Mouse (Mus musculus) embryonic facial prominence, embryonic 12.5 days (tissue): ENCODE measurements around the gene Habp2. TPM values are rescaled to one million over a fixed set of nuclear protein-coding genes. Genes with fewer than 3 reads are reported as not detected.
"Not testable (repeated sequence)": the region's sequence is repeated elsewhere in the genome, so short reads cannot be mapped to it uniquely, and the experiment has no call there.

Source experiments
- ATAC-seq: fragments of 200-750 bp; cut with Nextera tagmentation; 2 replicates; pipeline ENCODE4 v1.8.0; 2017; ENCODE audit not compliant: insufficient number of reproducible peaks, insufficient read depth, low FRiP score, low TSS enrichment
- H3K27ac ChIP-seq: fragments of 300-500 bp; sonication (generic); 2 replicates; pipeline ENCODE4 v1.5.1; 2016; ENCODE audit warnings: mild to moderate bottlenecking
- H3K27me3 ChIP-seq: fragments of 300-500 bp; sonication (generic); 2 replicates; pipeline ENCODE4 v1.6.1; 2016; ENCODE audit warnings: mild to moderate bottlenecking, moderate library complexity
- H3K36me3 ChIP-seq: fragments of 300-500 bp; sonication (generic); 2 replicates; pipeline ENCODE4 v1.6.1; 2016; ENCODE audit warnings: mild to moderate bottlenecking
- H3K4me1 ChIP-seq: fragments of 300-500 bp; sonication (generic); 2 replicates; pipeline ENCODE4 v1.6.1; 2016
- H3K4me2 ChIP-seq: fragments of 300-500 bp; sonication (generic); replicated peaks from 2 replicates; pipeline ENCODE4 v1.6.1; 2016; ENCODE audit warnings: mild to moderate bottlenecking, moderate library complexity
- H3K4me3 ChIP-seq: fragments of 300-500 bp; sonication (generic); 2 replicates; pipeline ENCODE4 v1.5.1; 2016; ENCODE audit warnings: mild to moderate bottlenecking
- H3K9ac ChIP-seq: fragments of 300-500 bp; sonication (generic); 2 replicates; pipeline ENCODE4 v1.6.1; 2016; ENCODE audit warnings: mild to moderate bottlenecking, moderate library complexity
- H3K9me3 ChIP-seq: fragments of 300-500 bp; sonication (generic); 2 replicates; pipeline ENCODE4 v1.6.1; 2016; ENCODE audit warnings: mild to moderate bottlenecking, moderate library complexity
- WGBS: fragments of 180-500 bp; shearing (Covaris S2); methylation state at CpG from one replicate; pipeline ENCODE4 v1.1.7; 2016; 5-methylcytosine and 5-hydroxymethylcytosine counted together
- polyA plus RNA-seq: library from polyadenylated mRNA; unstranded; fragments of >200 nt; fragmentation: Nextera tagmentation; extraction: Ambion mirVana; gene quantifications from 2 replicates; pipeline ENCODE4 v1.2.1, GENCODE M21; 2016

Gene Habp2
- polyA plus RNA-seq, 1 experiment from 2014 or later: not detected

GRCm38 (mm10) chr19:56336826-56337225 lies 49.9 kb downstream of the Habp2 start:
- Histone ChIP-seq H3K27ac (no peak overlapping the region), H3K9ac (no peak overlapping the region), H3K9me3 (no peaks in the 10 kb centered on the region), H3K27me3 (peaks cover 5% of the 10 kb centered on the region; the same call in 1 of the 2 replicates), H3K36me3 (no peaks in the 10 kb centered on the region), H3K4me2 (no peak overlapping the region), H3K4me3 (no peak overlapping the region), H3K4me1 (no peaks in the 10 kb centered on the region)
- ATAC-seq: no peak
- 72% methylated on average over 12 of the region's 12 CpGs for WGBS

DNA sequence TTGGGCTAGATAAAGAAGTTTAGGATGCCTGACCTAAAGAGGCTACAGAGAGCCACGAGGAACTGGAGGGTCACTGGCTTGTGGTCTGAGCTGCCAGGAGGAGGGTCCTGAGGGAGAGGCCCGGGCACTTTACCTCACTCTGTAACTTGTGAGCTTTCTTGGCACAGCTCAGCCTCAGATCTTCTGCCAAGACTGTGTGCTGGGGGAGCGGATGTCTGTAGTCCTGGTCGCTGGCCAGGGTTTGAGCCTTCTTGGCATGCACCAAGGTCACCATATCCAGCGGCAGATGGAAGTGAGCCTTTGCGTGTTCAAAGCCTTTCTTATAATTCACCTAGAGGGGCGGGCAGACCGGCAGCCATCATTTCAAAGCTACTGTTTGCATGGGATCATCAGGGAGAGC lies 55.1 kb downstream of the Habp2 start:
- Histone ChIP-seq H3K4me1 (0 out of 2 replicates have a peak, but pooled peaks cover 3% of the 10 kb centered on the region), H3K4me2 (no peak overlapping the region), H3K27ac (no peak overlapping the region), H3K4me3 (no peak overlapping the region), H3K9me3 (no peaks in the 10 kb centered on the region), H3K27me3 (peaks cover 2% of the 10 kb centered on the region; the same call in 1 of the 2 replicates), H3K36me3 (no peaks in the 10 kb centered on the region), H3K9ac (no peak overlapping the region)
- ATAC-seq: no peak
- 85% methylated on average over 8 of the region's 8 CpGs for WGBS

DNA sequence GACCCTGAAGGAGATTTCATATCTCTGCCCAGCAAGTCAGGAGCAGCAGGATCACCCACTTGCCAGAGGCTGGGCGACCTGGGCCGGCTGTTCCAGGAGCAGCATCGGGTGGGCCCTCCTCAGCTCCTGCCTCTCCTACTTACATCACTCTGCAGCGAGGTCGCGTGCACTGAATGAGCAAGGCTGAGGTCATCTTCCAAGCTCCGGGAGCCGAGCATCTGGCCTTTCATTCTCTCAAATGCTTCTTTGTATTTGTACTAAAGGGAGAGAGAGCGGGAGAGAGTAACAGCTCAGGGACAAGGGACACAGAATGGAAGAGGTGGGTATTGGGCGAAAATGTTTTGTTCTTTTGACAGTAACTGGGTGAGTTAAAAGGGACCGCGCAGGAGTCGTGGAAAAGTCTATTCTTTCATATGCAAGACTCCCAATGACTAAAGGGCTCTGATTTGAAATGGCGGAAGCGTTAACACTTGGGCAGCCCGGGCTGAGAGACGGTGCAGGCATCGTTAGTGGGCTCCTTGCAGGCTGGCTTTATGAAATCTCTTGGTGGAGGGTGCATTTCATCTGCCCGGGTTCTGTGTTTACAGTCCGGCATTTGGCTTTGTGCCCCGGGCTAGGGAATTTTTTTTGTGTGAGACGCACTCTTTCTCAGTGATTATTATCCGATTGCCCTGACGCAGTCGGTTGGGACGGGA lies 57.1 kb downstream of the Habp2 start:
- H3K27me3 ChIP-seq: no peaks in the 10 kb centered on the region; the same call in 1 of the 2 replicates
- no peaks in the 10 kb centered on the region for H3K36me3 ChIP-seq
- no peak overlapping the region for H3K4me3 ChIP-seq
- ATAC-seq: no peak
- 54% methylated on average over 26 of the region's 26 CpGs for WGBS
- H3K9ac ChIP-seq: no peak overlapping the region
- H3K9me3 ChIP-seq: no peaks in the 10 kb centered on the region
- no peak overlapping the region for H3K4me2 ChIP-seq
- no peak overlapping the region for H3K27ac ChIP-seq
- 0 out of 2 replicates have a peak, but pooled peaks cover 3% of the 10 kb centered on the region for H3K4me1 ChIP-seq

DNA sequence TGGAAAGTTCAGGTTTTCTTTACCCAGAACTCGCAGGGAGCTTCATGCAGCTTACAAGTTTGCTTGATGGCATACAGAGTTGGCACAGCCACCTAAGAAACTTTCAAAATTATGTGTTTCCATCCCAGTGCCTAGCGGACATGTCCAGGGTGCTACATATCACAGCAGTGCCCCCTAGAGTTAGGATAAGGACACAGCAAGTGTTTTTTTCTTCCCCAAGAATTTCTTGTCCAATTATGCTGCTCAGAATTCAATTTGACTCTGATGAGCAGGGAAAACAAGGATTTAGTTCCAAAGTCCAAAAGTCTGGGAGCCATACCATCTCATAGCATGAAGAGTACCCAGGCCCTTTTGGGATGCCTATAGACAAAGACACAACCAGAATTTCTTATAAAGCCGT lies 59.1 kb downstream of the Habp2 start:
- no peak for ATAC-seq
- Histone ChIP-seq H3K36me3 (no peaks in the 10 kb centered on the region), H3K4me2 (no peak overlapping the region), H3K27me3 (no peaks in the 10 kb centered on the region), H3K4me3 (no peak overlapping the region), H3K4me1 (0 out of 2 replicates have a peak, but pooled peaks cover 3% of the 10 kb centered on the region), H3K9ac (no peak overlapping the region), H3K9me3 (no peaks in the 10 kb centered on the region), H3K27ac (no peak overlapping the region)
- 72% methylated on average over 3 of the region's 3 CpGs for WGBS

DNA sequence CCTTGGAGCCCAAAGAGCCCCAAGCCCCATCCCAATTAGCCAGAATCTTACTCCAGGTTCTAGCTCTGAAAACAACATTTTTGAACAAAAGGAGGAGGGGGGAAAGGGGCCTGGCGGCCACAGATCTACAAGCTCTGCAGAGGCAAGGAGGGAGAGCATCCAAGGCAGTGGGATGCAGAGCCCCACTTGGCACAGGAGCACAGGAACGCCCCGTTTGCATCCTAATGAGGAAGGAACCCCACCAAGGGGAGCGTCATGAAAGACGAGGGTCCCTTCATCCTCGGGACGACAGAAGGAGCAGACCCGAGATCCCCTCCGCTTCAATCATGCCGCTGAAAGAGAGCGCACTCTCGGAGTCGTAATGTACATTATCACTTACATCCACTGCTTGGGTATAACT lies 59.8 kb downstream of the Habp2 start:
- no peaks in the 10 kb centered on the region for H3K36me3 ChIP-seq
- WGBS: 50% methylated on average over 13 of the region's 13 CpGs
- H3K4me1 ChIP-seq: 0 out of 2 replicates have a peak, but pooled peaks cover 3% of the 10 kb centered on the region
- no peak overlapping the region for H3K27ac ChIP-seq
- H3K9ac ChIP-seq: no peak overlapping the region
- H3K4me2 ChIP-seq: no peak overlapping the region
- H3K27me3 ChIP-seq: no peaks in the 10 kb centered on the region
- ATAC-seq: no peak
- H3K4me3 ChIP-seq: no peak overlapping the region
- H3K9me3 ChIP-seq: no peaks in the 10 kb centered on the region

GRCm38 (mm10) chr19:56349295-56349694 lies 62.4 kb downstream of the Habp2 start:
- no peak overlapping the region for H3K4me2 ChIP-seq
- 0 out of 2 replicates have a peak, but pooled peaks cover under 1% of the 10 kb centered on the region for H3K4me1 ChIP-seq
- H3K9ac ChIP-seq: no peak overlapping the region
- no peak overlapping the region for H3K4me3 ChIP-seq
- H3K9me3 ChIP-seq: no peaks in the 10 kb centered on the region
- 28% methylated on average over 6 of the region's 6 CpGs for WGBS
- no peak overlapping the region for H3K27ac ChIP-seq
- no peaks in the 10 kb centered on the region for H3K27me3 ChIP-seq
- ATAC-seq: no peak
- H3K36me3 ChIP-seq: no peaks in the 10 kb centered on the region

DNA sequence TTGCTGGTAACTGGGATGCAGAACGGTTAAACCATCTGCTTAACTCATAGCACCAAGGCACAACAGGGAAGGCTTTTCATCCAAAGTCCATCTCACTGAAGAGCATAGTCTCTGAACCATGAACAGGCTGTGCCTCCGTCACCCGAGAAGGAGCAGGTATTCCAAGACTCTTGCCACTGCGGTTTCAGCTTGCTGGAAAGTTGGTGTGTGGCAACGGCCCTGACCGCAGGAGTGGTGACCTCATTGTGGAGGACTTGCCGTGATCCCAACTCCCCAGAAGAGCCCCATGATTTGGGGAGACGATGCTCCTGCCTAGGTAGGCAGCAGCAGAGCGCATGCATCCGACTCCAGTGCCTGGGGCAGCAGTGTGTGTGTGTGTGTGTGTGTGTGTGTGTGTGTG lies 66.8 kb downstream of the Habp2 start:
- H3K27ac ChIP-seq: no peak overlapping the region
- H3K9ac ChIP-seq: no peak overlapping the region
- no peaks in the 10 kb centered on the region for H3K9me3 ChIP-seq
- no peak overlapping the region for H3K4me3 ChIP-seq
- WGBS: 80% methylated on average over 10 of the region's 10 CpGs
- no peak overlapping the region for H3K4me2 ChIP-seq
- no peaks in the 10 kb centered on the region for H3K36me3 ChIP-seq
- no peak for ATAC-seq
- H3K27me3 ChIP-seq: no peaks in the 10 kb centered on the region
- H3K4me1 ChIP-seq: no peaks in the 10 kb centered on the region

DNA sequence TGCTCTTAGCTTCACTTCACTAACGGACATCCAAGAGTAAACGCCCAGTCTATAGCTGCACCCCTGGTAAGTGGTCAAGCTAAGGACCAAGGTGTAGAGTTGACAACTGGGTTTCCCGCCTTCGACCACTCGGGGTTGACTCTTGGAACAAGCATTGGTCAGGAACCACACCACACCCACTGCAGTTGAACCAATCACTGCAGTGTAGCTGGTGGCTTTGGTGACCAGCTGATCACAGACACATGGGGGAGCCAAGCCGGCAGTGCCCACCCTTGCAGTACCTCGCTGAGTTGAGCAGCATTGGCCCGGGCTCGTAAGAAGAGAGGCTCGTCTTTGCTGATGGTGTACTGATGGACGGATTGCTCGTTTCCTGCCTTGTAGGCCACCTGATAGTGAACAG lies 68.3 kb downstream of the Habp2 start:
- Histone ChIP-seq H3K27ac (no peak overlapping the region), H3K36me3 (no peaks in the 10 kb centered on the region), H3K4me3 (no peak overlapping the region), H3K4me1 (no peaks in the 10 kb centered on the region), H3K27me3 (no peaks in the 10 kb centered on the region), H3K9ac (no peak overlapping the region), H3K4me2 (no peak overlapping the region), H3K9me3 (no peaks in the 10 kb centered on the region)
- no peak for ATAC-seq
- 78% methylated on average over 12 of the region's 12 CpGs for WGBS

GRCm38 (mm10) chr19:56356480-56357373 lies 69.8 kb downstream of the Habp2 start:
- Histone ChIP-seq H3K36me3 (no peaks in the 10 kb centered on the region), H3K9me3 (no peaks in the 10 kb centered on the region), H3K4me3 (no peak overlapping the region), H3K4me1 (no peaks in the 10 kb centered on the region), H3K9ac (no peak overlapping the region), H3K27me3 (no peaks in the 10 kb centered on the region), H3K27ac (no peak overlapping the region), H3K4me2 (peak overlapping the region; percentile 19; the same call in 1 of the 2 replicates)
- WGBS: 36% methylated on average over 17 of the region's 17 CpGs
- ATAC-seq: no peak

GRCm38 (mm10) chr19:56357374-56357708 lies 70.4 kb downstream of the Habp2 start:
- not testable (repeated sequence) for H3K4me2 ChIP-seq, H3K4me1 ChIP-seq, ATAC-seq, H3K36me3 ChIP-seq, H3K4me3 ChIP-seq, H3K9ac ChIP-seq, H3K27ac ChIP-seq, H3K27me3 ChIP-seq, H3K9me3 ChIP-seq
- 79% methylated on average over 2 of the region's 2 CpGs for WGBS

DNA sequence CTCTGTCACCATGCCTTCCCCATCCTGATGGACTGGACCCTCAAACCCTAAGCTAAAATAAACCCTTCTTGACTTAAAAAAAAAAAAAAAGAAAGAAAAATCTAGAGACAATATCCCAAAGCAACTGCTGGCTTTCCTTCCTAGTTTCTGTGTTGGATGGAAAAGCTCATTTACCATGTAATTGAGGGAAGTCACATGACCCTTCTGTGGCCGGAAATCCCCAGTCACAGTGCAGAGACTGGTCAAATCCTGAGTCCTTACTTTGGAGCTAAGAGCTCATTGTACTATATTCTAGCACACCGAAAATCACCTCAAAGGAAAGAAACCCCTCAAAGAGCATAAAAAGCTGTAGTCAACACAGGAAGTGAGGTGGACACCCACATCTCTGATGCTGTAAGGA lies 72.0 kb downstream of the Habp2 start:
- ATAC-seq: no peak
- no peaks in the 10 kb centered on the region for H3K36me3 ChIP-seq
- 64% methylated on average over 2 of the region's 2 CpGs for WGBS
- no peak overlapping the region for H3K27ac ChIP-seq
- H3K9ac ChIP-seq: no peak overlapping the region
- no peaks in the 10 kb centered on the region for H3K27me3 ChIP-seq
- H3K4me1 ChIP-seq: no peaks in the 10 kb centered on the region
- H3K9me3 ChIP-seq: no peaks in the 10 kb centered on the region
- H3K4me2 ChIP-seq: no peak overlapping the region
- no peak overlapping the region for H3K4me3 ChIP-seq
